Mouse (Mus musculus) lung, embryonic 16.5 days (tissue): ENCODE measurements at regions not wholly inside any gene's neighbourhood (a gene's known extent, or its start where the extent isn't known, plus 50 kb on each side); places are given as distances from the start of the nearest gene placed in this dataset.

Experiments used
- ATAC-seq: fragments of 200-750 bp; cut with Nextera tagmentation; 2 replicates; pipeline ENCODE4 v1.8.0; 2017; ENCODE audit warnings: low read depth, mild to moderate bottlenecking, moderate library complexity
- H3K27ac ChIP-seq: fragments of 300-500 bp; sonication (generic); 2 replicates; pipeline ENCODE4 v1.5.1; 2014; ENCODE audit warnings: mild to moderate bottlenecking, control low read depth, low read length
- H3K27me3 ChIP-seq: fragments of 300-500 bp; sonication (generic); 2 replicates; pipeline ENCODE4 v1.6.1; 2014; ENCODE audit warnings: low read depth, low read length, mixed read lengths; ENCODE audit not compliant: control insufficient read depth, insufficient read depth
- H3K36me3 ChIP-seq: fragments of 300-500 bp; sonication (generic); 2 replicates; pipeline ENCODE4 v1.6.1; 2014; ENCODE audit warnings: low read length; ENCODE audit not compliant: control insufficient read depth, insufficient read depth
- H3K4me1 ChIP-seq: fragments of 300-500 bp; sonication (generic); replicated peaks from 2 replicates; pipeline ENCODE4 v1.6.1; 2014; ENCODE audit warnings: low read length, mixed read lengths; ENCODE audit not compliant: control insufficient read depth, insufficient read depth
- H3K4me2 ChIP-seq: fragments of 300-500 bp; sonication (generic); 2 replicates; pipeline ENCODE4 v1.6.1; 2014; ENCODE audit warnings: low read depth, low read length, control low read depth
- H3K4me3 ChIP-seq: fragments of 300-500 bp; sonication (generic); 2 replicates; pipeline ENCODE4 v1.5.1; 2014; ENCODE audit warnings: mild to moderate bottlenecking, low read length, control low read depth
- H3K9ac ChIP-seq: fragments of 300-500 bp; sonication (generic); 2 replicates; pipeline ENCODE4 v1.6.1; 2014; ENCODE audit warnings: low read length, control low read depth
- H3K9me3 ChIP-seq: fragments of 300-500 bp; sonication (generic); 2 replicates; pipeline ENCODE4 v1.6.1; 2016; ENCODE audit warnings: low read length; ENCODE audit not compliant: control insufficient read depth
- WGBS: fragments of 180-500 bp; shearing (Covaris S2); extraction: QIAGEN DNeasy Blood & Tissue Kit; methylation state at CpG from one replicate; pipeline ENCODE4 v1.1.7; 2014; 5-methylcytosine and 5-hydroxymethylcytosine counted together

GRCm38 (mm10) chr4:32161871-32162656 lies 76.5 kb upstream of the Bach2 start:
- 51% methylated on average over 10 of the region's 10 CpGs for WGBS
- H3K36me3 ChIP-seq = no peaks in the 10 kb centered on the region
- H3K27ac ChIP-seq = no peak overlapping the region
- no peaks in the 10 kb centered on the region for H3K9me3 ChIP-seq
- no peak overlapping the region for H3K4me3 ChIP-seq
- peaks cover 16% of the 10 kb centered on the region for H3K4me1 ChIP-seq
- H3K4me2 ChIP-seq = no peak overlapping the region
- H3K27me3 ChIP-seq = no peaks in the 10 kb centered on the region
- no peak for ATAC-seq
- H3K9ac ChIP-seq = no peak overlapping the region

- H3K36me3 ChIP-seq = no peaks in the 10 kb centered on the region
- no peak overlapping the region for H3K4me2 ChIP-seq
- no peak overlapping the region for H3K27ac ChIP-seq
- 80% methylated on average over 12 of the region's 12 CpGs for WGBS
- H3K4me3 ChIP-seq = no peak overlapping the region
- H3K27me3 ChIP-seq = no peaks in the 10 kb centered on the region
- peaks cover 16% of the 10 kb centered on the region for H3K4me1 ChIP-seq
- no peaks in the 10 kb centered on the region for H3K9me3 ChIP-seq
- H3K9ac ChIP-seq = no peak overlapping the region
- no peak for ATAC-seq
These were observed 75.8 kb upstream of the Bach2 start for GRCm38 (mm10) chr4:32162694-32163240.

GRCm38 (mm10) chr4:32164081-32164641 lies 74.4 kb upstream of the Bach2 start:
- Histone ChIP-seq H3K9me3 (no peaks in the 10 kb centered on the region), H3K4me1 (peaks cover 16% of the 10 kb centered on the region), H3K27me3 (no peaks in the 10 kb centered on the region), H3K27ac (no peak overlapping the region), H3K4me2 (no peak overlapping the region), H3K9ac (no peak overlapping the region), H3K4me3 (no peak overlapping the region), H3K36me3 (no peaks in the 10 kb centered on the region)
- no peak for ATAC-seq
- WGBS = 70% methylated on average over 11 of the region's 11 CpGs

- no peaks in the 10 kb centered on the region for H3K36me3 ChIP-seq
- peaks cover 16% of the 10 kb centered on the region for H3K4me1 ChIP-seq
- H3K4me3 ChIP-seq = no peak overlapping the region
- no peak overlapping the region for H3K9ac ChIP-seq
- H3K9me3 ChIP-seq = no peaks in the 10 kb centered on the region
- H3K4me2 ChIP-seq = no peak overlapping the region
- no peak for ATAC-seq
- WGBS = 55% methylated on average over 11 of the region's 11 CpGs
- no peak overlapping the region for H3K27ac ChIP-seq
- no peaks in the 10 kb centered on the region for H3K27me3 ChIP-seq
These were observed 73.8 kb upstream of the Bach2 start for GRCm38 (mm10) chr4:32164736-32165241.

GRCm38 (mm10) chr4:32165918-32166528 lies 72.6 kb upstream of the Bach2 start:
- peak; percentile 73 for ATAC-seq
- Histone ChIP-seq H3K4me2 (peak overlapping the region; percentile 3; the same call in 1 of the 2 replicates), H3K9ac (no peak overlapping the region), H3K9me3 (no peaks in the 10 kb centered on the region), H3K36me3 (no peaks in the 10 kb centered on the region), H3K27me3 (no peaks in the 10 kb centered on the region), H3K4me3 (no peak overlapping the region), H3K4me1 (peaks cover 20% of the 10 kb centered on the region), H3K27ac (peak overlapping the region; percentile 63)
- 40% methylated on average over 12 of the region's 12 CpGs for WGBS

- Histone ChIP-seq H3K4me1 (peaks cover 16% of the 10 kb centered on the region), H3K4me3 (no peak overlapping the region), H3K4me2 (no peak overlapping the region), H3K27me3 (no peaks in the 10 kb centered on the region), H3K9me3 (no peaks in the 10 kb centered on the region), H3K36me3 (no peaks in the 10 kb centered on the region), H3K27ac (no peak overlapping the region), H3K9ac (no peak overlapping the region)
- ATAC-seq = no peak
- WGBS = 76% methylated on average over 11 of the region's 11 CpGs
These were observed 71.5 kb upstream of the Bach2 start for GRCm38 (mm10) chr4:32167151-32167550.

- no peak overlapping the region for H3K4me3 ChIP-seq
- no peaks in the 10 kb centered on the region for H3K27me3 ChIP-seq
- H3K9me3 ChIP-seq = no peaks in the 10 kb centered on the region
- H3K4me2 ChIP-seq = no peak overlapping the region
- no peak overlapping the region for H3K9ac ChIP-seq
- H3K4me1 ChIP-seq = peaks cover 8% of the 10 kb centered on the region
- no peak overlapping the region for H3K27ac ChIP-seq
- ATAC-seq = no peak
- no peaks in the 10 kb centered on the region for H3K36me3 ChIP-seq
- WGBS = 14% methylated on average over 4 of the region's 4 CpGs
These were observed 68.5 kb upstream of the Bach2 start for GRCm38 (mm10) chr4:32170106-32170459.

GRCm38 (mm10) chr4:32170460-32171192 lies 68.0 kb upstream of the Bach2 start:
- Histone ChIP-seq H3K4me3 (no peak overlapping the region), H3K9ac (no peak overlapping the region), H3K36me3 (no peaks in the 10 kb centered on the region), H3K27me3 (no peaks in the 10 kb centered on the region), H3K4me1 (peaks cover 8% of the 10 kb centered on the region), H3K27ac (no peak overlapping the region), H3K9me3 (no peaks in the 10 kb centered on the region), H3K4me2 (no peak overlapping the region)
- 35% methylated on average over 15 of the region's 15 CpGs for WGBS
- no peak for ATAC-seq

- Histone ChIP-seq H3K9me3 (no peaks in the 10 kb centered on the region), H3K4me3 (no peak overlapping the region), H3K36me3 (no peaks in the 10 kb centered on the region), H3K4me2 (no peak overlapping the region), H3K27ac (no peak overlapping the region), H3K9ac (no peak overlapping the region), H3K4me1 (peaks cover 8% of the 10 kb centered on the region), H3K27me3 (no peaks in the 10 kb centered on the region)
- no peak for ATAC-seq
- WGBS = 91% methylated on average over 6 of the region's 6 CpGs
These were observed 67.3 kb upstream of the Bach2 start for GRCm38 (mm10) chr4:32171291-32171690.
